Mouse (Mus musculus) layer of hippocampus, adult 11-12 months (tissue): ENCODE data around the gene Abtb2.

Experiments used
- DNase-seq: peaks from one replicate; pipeline ENCODE4 v3.0.0; 2022; ENCODE audit warnings: low spot score

Gene Abtb2

DNA sequence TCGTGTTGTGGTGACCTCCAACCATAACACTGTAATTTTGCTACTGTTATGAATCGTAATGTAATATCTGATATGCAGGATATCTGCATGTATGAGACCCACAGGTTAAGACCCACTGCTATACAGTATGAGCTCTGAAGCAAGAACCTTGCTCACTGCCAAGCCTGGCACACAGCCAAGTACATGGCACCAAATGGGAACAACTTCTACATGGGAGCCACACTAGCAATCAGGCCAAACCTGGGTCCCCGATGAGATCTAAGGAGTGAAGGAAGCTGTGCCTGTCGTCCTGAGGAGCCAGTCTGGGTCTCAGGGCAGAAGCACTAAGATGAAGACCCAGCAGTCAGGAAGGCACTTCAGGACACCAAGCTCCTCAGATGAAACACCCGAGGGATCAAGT is 179.4 kb downstream of the Abtb2 start:
- no peak for DNase-seq

DNA sequence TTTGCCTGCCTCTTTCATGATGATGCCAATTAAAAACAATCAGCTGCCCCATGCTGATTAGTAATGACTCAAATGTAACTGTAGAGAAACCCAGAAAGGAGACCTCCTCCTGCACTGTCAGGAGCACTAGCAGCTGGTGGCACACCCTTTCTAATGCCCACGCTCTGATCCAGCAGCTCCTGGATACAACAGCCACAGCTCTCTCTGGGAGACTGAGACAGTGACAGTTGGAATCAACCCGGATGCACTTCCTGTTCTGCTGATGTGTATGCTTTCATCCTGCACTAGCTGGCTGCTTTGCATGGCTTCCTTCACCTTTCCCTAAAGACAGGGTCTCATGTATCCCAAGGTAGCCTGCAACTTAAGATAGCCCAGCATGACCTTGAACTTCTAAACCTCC is 180.0 kb downstream of the Abtb2 start:
- DNase-seq, result peak; percentile 28

DNA sequence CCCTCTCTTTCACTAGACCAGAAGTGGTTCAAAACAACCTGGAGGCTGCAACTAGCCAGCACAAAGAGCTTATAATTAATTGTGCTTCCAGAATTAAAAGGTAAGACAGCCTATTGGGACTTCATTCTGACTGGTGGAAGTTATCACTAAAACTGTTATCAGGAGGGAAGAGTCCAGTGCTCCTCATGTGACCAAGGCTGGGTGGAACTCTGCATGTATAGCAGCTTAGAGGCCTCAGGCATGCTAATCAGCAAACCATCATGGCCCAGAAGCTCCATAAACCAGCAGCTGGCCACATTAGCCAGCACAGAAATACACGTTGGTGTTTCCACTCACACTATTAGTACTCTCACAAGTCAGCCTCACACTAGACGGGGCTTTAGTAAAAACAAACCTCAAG is 180.7 kb downstream of the Abtb2 start:
- no peak for DNase-seq

DNA sequence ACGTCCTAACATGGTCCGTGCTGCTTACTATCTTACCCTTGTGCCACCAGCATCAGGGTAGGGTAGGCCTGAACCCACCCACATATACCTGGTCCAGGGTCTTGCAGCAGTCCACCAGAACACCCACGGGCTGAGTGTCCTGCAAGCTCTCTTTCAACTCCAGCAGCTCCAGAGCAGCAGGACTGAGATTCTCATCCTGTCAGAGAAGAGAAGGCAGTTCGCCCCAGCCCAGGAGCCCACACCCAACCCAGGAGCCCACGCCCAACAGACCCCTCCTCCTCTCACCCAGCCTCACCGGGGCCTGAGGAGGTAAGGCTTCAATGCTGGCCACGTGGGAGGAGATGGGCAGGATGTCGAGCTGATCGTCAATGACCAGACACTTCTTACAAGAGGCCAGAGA is 181.8 kb downstream of the Abtb2 start:
- no peak for DNase-seq

DNA sequence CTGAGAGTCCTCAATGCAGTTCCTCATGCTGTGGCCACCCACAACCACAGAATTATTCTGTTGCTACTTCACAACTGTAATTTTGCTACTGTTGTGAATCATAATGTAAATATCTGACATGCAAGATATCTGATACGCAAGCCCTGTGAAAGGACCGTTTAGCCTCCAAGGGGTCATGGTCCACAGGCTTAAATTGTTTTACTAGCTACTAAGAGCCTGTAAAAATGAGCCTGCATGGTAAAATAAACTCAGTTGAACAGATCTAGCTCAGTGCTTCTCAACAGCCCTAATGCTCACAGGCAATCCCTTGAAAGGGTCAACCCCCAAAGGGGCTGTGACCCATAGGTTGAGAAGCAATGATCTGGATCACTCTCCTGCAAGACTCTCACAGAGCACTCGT is 183.0 kb downstream of the Abtb2 start:
- no peak for DNase-seq

DNA sequence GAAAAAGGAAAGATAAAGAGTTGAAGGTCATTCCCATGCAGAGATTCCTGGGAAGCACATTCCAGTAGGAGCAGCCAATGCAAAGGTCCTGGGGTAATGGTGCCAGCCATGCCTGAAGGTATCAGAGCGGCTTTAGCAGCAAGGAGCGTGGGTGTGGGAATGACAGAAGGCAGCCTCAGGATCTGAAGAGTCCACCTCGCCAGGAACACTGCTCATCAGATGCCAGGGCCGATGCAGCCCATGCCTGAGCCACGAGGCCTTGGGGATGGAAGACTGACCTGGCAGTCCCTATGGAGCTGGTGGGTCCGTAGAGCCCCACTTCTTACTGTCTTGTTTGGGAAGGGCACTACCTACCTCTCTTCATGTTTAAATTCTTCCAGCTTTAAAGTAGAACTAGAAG is 185.7 kb downstream of the Abtb2 start:
- DNase-seq, result no peak

DNA sequence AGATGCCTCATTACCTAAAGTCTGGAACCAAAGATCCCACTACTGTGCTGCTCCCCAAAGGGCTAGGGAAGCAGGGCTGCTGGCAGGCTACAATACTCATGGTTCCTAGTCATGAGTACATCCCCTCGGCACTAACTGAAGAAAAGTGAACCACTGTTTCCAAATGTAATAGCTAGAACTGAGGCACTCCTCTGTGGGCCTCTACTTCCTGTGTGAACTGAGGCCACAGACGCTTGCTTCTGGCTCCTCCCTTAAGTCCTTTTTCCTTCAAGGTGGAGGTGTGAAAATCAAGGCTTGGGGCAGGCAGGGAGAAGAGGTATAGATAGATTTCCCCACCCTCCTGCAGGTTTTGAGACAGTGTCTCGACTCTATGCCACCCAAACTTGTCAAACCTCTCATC is 188.5 kb downstream of the Abtb2 start:
- DNase-seq, result no peak

DNA sequence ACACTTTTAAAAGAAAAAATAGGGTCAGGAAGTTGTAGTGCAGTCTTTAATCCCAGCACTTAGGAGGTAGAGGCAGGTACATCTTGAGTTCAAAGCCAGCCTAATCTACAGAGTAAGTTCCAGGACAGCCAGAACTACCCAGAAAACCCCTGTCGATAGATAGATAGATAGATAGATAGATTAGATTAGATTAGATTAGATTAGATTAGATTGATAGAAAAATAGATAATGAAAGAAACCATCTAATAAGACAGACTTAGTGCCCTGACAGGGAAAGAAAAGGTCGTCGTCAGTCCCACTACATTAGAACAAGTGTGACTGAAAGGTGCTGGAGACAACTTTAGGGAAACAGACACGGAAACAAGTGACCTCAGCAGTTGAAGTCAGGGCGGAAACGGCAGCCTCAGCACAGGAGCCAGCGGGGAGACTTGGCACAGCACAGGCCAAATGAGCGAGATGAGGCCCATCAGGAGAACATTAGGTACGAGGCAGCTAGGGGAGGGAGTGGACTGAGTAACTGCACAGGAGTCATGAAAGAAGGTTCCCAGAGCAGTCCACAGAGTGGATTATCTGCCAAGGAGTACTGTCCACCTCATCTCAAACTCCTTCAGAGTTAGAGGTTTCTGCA is 189.5 kb downstream of the Abtb2 start:
- no peak for DNase-seq

DNA sequence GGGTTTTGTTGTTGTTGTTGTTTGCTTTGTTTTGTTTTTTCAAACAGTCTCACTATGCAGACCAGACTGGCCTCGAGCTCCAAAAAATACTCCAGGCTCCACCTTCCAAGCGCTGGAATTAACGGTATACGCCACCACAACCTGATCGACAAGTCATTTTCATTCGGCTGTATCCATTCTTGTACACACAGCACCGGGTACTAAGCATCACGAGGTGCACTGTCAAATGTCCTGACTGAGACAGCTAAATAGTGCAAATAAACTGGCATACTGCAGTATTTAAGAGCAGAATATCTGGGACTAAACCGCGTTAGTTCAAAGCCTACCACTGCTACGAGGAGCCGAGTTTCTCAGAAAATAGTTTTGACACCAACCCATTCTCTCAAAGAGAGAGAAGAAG is 194.3 kb downstream of the Abtb2 start:
- no peak for DNase-seq

DNA sequence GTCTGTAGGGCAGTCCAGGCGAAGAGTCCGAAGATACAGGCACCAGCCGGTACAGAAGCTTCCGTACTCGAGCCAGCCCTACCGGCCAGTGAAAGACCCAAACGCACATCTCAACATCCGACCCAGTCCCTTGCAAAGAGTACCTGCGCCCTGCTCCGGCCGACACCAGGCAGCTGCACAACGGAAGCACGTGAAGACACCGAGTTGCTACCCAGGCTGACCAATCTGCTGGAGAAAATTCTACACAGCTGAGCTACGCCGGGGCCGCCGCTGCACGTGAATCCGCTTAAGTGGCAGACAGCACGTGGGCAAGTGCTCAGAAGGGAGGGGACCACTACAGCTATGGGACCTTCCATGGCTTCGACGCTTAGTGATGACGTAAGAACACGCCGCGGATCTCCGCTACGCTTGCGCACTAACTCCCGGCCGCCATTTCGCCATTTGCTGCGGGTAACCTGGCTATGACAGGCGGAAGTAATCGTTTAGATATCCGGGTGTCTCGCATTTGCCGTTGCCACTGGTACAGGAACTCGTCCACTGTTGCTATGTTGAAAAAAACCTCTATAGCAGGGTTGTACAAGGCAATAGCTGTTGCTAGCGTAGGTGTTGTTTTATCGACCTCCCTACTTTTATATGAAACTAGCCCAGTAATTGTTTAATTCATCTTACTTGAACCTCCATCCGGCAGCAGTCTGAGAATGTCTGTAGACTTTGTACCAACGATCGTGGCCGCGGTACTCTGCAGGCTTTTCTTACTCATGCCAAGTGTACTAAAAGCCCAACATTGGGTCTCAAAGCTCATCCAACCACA is 195.0 kb downstream of the Abtb2 start, which contains the start of gene Nat10:
TSS of gene Nat10 (minus strand) at position 365 of the 811 bp plus-strand sequence.
- DNase-seq, result peak; percentile 99

DNA sequence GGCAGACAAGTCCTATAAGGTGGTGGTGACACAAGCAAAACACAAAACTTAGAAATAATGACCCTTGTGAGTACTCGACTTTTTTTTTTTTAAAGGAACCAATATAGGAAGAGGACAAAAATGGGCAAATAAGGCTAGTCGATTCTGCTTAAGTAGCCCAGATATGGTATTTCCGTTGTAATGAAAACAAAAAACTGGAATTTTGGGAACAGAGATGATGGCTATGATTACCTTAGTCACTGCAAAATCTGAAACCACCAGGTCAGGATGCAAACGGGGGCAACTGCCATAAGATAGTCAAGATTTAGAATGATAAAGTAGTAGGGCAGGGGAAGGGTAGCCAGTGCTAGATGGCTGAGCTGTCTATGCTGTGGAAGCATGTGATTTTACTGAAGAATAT is 195.9 kb downstream of the Abtb2 start:
- DNase-seq, result no peak

DNA sequence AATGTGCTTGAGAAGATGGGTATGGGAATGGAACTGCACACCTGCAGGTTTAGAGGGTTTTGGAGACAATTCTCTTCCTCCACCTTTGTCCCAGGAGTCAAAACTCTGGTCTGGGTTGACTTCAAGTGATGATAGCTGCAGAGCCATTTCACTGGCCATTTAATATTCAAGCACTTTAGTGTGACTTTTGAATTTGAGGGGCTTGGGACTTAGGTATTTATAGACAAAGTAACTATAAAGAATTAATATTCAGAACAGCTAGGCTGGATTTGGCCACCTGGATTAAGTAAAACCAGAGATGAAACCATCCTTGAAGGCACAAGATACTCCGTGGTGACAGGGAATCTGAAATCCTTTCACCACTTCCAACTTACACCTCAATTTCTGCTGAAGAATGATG is 196.4 kb downstream of the Abtb2 start:
- DNase-seq, result no peak
